Mouse (Mus musculus) forebrain, embryonic 15.5 days (tissue): ENCODE measurements around the gene Ccdc146. TPM values are rescaled to one million over a fixed set of nuclear protein-coding genes. Genes with fewer than 3 reads are reported as not detected.

Experiments
- ATAC-seq: fragments of 200-750 bp; cut with Nextera tagmentation; replicated peaks from 2 replicates; pipeline ENCODE4 v1.8.0; 2017; ENCODE audit warnings: mild to moderate bottlenecking, moderate TSS enrichment, moderate library complexity
- H3K27ac ChIP-seq: fragments of 300-500 bp; sonication (generic); replicated peaks from 2 replicates; pipeline ENCODE4 v1.5.1; 2015; ENCODE audit warnings: mild to moderate bottlenecking, inconsistent platforms
- H3K27me3 ChIP-seq: fragments of 300-500 bp; sonication (generic); 2 replicates; pipeline ENCODE4 v1.6.1; 2015; ENCODE audit warnings: inconsistent platforms
- H3K36me3 ChIP-seq: fragments of 300-500 bp; sonication (generic); 2 replicates; pipeline ENCODE4 v1.6.1; 2015; ENCODE audit warnings: mild to moderate bottlenecking, inconsistent platforms
- H3K4me1 ChIP-seq: fragments of 300-500 bp; sonication (generic); 2 replicates; pipeline ENCODE4 v1.6.1; 2015; ENCODE audit warnings: inconsistent platforms
- H3K4me2 ChIP-seq: fragments of 300-500 bp; sonication (generic); replicated peaks from 2 replicates; pipeline ENCODE4 v1.6.1; 2015; ENCODE audit warnings: mild to moderate bottlenecking, inconsistent platforms
- H3K4me3 ChIP-seq: fragments of 300-500 bp; sonication (generic); 2 replicates; pipeline ENCODE4 v1.5.1; 2015; ENCODE audit warnings: mild to moderate bottlenecking, inconsistent platforms
- H3K9ac ChIP-seq: fragments of 300-500 bp; sonication (generic); replicated peaks from 2 replicates; pipeline ENCODE4 v1.6.1; 2015; ENCODE audit warnings: mild to moderate bottlenecking, inconsistent platforms
- H3K9me3 ChIP-seq: fragments of 300-500 bp; sonication (generic); 2 replicates; pipeline ENCODE4 v1.6.1; 2016; ENCODE audit warnings: inconsistent platforms
- WGBS: fragments of 180-500 bp; shearing (Covaris S2); methylation state at CpG from one replicate; pipeline ENCODE4 v1.1.7; 2015; ENCODE audit warnings: mixed read lengths; 5-methylcytosine and 5-hydroxymethylcytosine counted together
- polyA plus RNA-seq: library from polyadenylated mRNA; unstranded; fragments of >200 nt; fragmentation: Nextera tagmentation; extraction: Ambion mirVana; gene quantifications from 2 replicates; pipeline ENCODE4 v1.2.1, GENCODE M21; 2015

Ccdc146 gene
- 0.33 and 1.4 TPM in 2 replicates for polyA plus RNA-seq

DNA sequence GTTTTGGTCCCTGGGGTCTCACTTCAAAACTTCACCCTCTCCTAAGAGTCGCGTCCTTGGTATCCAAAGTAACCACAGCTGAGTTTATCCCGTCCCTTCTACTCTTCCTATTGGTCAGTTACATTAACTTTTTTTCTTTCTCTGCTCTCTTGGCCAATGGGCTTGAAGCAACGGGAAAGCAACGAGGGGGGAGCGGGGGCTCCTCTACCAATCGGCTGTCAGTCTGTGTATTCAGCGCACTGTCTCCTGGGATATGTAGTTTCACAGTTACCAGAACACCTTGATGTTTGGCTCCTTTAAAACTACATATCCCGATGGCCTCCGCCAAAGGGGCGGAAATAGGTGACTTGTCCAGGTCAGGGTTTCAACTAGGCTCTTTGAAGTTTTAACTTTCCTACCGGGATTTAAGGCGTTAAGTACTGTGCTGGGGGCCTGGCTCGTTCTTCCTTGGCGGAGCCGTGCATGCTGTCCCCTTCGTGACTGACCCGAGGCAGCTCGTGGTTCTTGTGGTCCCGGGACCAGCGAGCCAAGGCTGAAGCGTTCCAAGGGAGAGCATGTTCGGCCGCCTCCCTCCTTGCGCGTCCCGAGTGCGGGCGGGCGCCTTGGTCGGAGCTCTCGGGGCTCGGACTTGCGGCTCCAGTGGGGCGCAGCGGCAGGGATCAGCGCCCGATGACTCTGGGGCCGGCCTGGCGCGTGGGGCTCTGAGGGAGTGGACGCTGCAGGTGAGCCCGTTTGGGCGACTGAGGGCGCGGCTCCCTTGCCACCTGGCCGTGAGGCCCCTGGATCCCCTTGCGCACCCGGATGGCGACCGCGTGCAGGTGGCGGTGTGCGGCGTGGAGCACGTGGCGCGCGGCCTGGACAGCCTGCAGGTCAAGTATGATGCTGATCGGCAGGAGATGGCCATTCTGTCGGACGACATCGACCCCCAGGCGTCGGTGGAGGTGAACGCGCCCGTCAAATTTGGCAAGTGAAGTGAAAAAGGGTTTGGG, at the start of gene Ccdc146, which contains the start of gene Fam185a:
Gene Ccdc146 (minus strand): TSS at position 64 of the 989 bp plus-strand sequence.
Gene Fam185a (plus strand): TSS at position 345 of the 989 bp plus-strand sequence.
- Histone ChIP-seq H3K4me1 (peaks cover 12% of the 10 kb centered on the region), H3K9ac (peak within 1 kb of the TSS; percentile 72), H3K9me3 (no peaks in the 10 kb centered on the region), H3K27me3 (no peaks in the 10 kb centered on the region), H3K36me3 (no peaks in the 10 kb centered on the region), H3K4me3 (peak within 1 kb of the TSS; percentile 78), H3K27ac (no peak within 1 kb of the TSS; the same call in 1 of the 2 replicates), H3K4me2 (peak within 1 kb of the TSS; percentile 97)
- ATAC-seq, result peak; percentile 100
- WGBS, result under 1% methylated on average over 68 of the region's 68 CpGs

DNA sequence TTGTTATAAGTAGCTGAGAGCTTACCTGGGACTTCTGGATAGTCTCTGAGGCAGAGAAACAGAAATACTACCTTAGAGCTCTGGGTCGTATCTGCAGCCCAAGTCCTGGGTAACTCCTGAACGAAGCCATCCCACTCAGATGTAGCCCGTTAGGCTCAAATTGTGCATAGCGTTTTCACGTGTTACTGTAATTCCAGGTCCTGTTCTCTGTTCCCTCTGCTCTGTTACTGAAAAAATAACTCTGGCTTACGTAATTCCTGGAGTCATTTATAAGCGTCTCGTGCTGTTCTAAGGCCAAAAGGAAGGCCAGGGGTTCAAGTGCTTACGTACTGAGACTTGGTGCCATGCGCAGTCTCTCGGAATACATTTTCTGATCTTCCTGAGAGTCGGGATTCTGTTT, 43.6 kb upstream of the Ccdc146 start:
- Histone ChIP-seq H3K9me3 (no peaks in the 10 kb centered on the region), H3K36me3 (no peaks in the 10 kb centered on the region), H3K27me3 (no peaks in the 10 kb centered on the region), H3K4me1 (no peaks in the 10 kb centered on the region), H3K4me2 (no peak overlapping the region), H3K4me3 (no peak overlapping the region), H3K9ac (no peak overlapping the region), H3K27ac (no peak overlapping the region)
- 93% methylated on average over 12 of the region's 12 CpGs for WGBS
- ATAC-seq, result no peak

DNA sequence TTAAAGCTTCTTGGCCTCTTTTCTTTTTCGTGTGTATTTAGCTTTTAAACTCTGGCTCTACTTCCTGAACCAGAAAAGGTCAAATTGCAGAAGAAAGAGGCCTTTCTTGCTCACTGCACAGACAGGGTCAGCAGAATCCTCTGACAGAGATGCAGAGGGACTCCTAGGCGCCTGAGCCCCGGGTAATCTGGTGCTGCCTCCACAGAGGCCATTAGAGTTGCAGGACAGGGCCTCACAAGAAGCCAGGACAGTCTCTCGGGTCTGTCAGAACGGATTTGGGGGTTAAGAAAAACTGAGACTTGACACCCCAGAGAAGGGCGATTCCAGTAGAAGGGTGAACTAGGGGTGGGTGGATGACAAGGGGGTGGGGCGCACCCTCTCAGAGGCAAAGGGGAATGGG, 42.9 kb upstream of the Ccdc146 start:
- Histone ChIP-seq H3K27ac (no peak overlapping the region), H3K4me3 (no peak overlapping the region), H3K4me1 (no peaks in the 10 kb centered on the region), H3K27me3 (no peaks in the 10 kb centered on the region), H3K9me3 (no peaks in the 10 kb centered on the region), H3K4me2 (no peak overlapping the region), H3K9ac (no peak overlapping the region), H3K36me3 (no peaks in the 10 kb centered on the region)
- ATAC-seq, result no peak
- WGBS, result 80% methylated on average over 7 of the region's 7 CpGs

DNA sequence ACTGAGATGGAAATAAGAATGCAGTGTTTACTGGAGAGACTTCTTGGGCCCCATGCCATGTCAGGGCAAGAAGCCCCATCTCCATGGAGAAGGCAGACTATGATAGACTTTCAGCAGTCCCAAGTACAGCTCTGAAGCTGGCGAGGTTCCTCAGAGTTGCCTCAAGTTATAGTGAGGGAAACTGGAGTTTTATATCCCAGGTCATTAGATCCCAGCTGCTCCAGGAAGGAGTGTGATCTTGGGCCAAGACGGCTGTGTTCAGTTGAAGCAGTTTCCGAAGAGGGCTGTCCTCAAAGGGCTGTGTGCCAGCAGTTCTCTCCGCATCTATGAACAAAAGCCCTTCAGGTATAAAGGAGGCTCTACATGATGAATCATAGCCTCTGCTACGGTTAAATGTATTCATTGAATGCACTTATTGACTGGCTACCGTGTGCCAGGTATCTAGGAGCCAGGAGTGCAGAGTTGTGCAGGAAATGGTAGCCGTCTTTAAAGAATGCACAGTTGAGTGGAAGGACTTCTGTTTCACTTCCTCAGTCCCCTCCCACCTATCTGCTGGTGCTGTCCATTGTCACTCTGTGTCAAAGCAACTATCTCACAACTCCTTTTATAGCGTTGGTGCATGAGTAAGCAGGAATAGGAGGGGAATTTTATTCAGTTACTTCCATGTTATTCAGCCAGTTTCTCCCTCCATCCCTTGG, 16.5 kb upstream of the Ccdc146 start:
- 0 out of 2 replicates have a peak, but pooled peaks have one; percentile 16 for ATAC-seq
- Histone ChIP-seq H3K27ac (no peak overlapping the region), H3K27me3 (no peaks in the 10 kb centered on the region), H3K9me3 (no peaks in the 10 kb centered on the region), H3K36me3 (no peaks in the 10 kb centered on the region), H3K4me1 (peaks cover 9% of the 10 kb centered on the region; the same call in 1 of the 2 replicates), H3K4me3 (no peak overlapping the region), H3K9ac (no peak overlapping the region), H3K4me2 (no peak overlapping the region)
- 45% methylated on average over 8 of the region's 8 CpGs for WGBS

DNA sequence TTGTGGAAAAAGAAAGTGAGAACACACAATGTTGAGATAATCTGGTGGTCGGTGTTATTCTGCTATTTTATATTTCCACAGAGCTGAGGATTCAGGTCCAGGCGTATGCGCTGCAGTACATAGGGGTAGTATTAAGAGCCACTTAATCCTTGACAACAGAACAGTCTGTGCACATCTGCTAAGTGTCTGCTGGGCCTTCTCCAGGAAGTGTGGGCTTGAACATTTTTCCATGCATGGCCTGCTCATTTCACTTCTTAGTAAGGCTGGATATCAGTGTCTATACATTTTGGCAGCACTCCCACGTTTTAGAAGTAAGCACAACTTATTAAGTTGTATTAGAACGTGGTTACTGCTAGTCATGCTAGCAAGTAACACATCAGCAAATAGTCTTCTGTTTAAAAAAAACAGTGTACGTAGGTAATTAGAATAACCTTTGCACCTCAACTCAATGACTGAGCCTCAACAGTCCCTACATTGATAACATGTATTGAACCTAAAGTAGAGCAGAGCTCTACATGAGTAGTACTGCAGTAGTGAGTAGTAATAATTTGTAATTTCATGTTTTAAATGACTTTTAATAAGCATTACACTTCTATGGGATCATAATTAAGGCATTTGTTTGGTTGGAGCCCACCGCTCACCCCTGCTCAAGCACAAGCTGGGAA, 15.1 kb upstream of the Ccdc146 start:
- peaks cover 11% of the 10 kb centered on the region for H3K4me1 ChIP-seq
- no peak for ATAC-seq
- H3K4me3 ChIP-seq, result no peak overlapping the region
- H3K27ac ChIP-seq, result no peak overlapping the region
- no peak overlapping the region for H3K4me2 ChIP-seq
- no peaks in the 10 kb centered on the region for H3K9me3 ChIP-seq
- 88% methylated on average over 7 of the region's 7 CpGs for WGBS
- no peak overlapping the region for H3K9ac ChIP-seq
- H3K27me3 ChIP-seq, result no peaks in the 10 kb centered on the region
- H3K36me3 ChIP-seq, result no peaks in the 10 kb centered on the region

DNA sequence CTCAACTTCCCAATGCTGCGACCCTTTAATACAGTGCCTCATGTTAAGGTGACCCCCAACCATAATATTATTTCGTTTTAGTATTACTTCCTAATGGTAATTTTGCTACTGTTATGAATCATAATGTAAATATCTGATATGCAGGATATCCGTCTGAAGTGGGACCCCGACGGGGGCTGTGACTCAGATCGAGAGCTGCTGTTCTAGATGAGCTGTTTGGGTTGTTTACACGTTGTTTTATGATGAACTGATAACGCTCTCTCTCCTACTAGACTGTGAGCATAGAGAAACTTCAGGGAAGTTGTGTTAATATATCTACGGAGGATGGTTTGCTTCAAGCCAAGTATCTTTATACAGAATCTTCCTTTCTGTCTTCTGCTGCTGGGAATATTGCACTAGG, 14.0 kb upstream of the Ccdc146 start:
- Histone ChIP-seq H3K4me1 (peaks cover 13% of the 10 kb centered on the region), H3K9me3 (no peaks in the 10 kb centered on the region), H3K27ac (no peak overlapping the region), H3K4me3 (no peak overlapping the region), H3K27me3 (no peaks in the 10 kb centered on the region), H3K36me3 (no peaks in the 10 kb centered on the region), H3K9ac (no peak overlapping the region), H3K4me2 (no peak overlapping the region)
- WGBS, result 93% methylated on average over 9 of the region's 9 CpGs
- ATAC-seq, result no peak

DNA sequence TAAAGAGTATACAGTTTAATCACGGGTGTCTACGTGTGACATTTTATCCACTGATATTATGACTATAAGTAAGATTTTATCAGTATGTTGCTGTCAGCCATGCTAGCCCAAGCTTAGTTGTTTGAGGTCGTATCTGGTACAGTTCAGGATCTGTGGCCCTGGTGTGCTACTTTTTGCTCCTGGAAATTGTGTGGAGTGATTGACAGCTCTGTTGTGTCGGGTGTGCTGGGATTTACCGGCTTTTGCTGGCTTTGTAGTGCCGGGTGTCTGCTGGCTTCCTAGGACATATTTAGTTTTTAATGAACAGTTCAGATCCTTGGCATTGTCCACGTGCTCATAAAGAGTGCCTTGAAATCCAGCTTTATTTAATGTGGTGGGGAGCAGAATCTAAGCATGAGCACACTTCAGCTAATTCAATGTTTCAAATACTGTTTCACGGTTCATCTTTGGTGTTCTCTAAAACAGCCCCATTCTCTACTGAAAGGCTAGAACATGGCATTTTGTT, 12.0 kb upstream of the Ccdc146 start:
- H3K36me3 ChIP-seq, result no peaks in the 10 kb centered on the region
- no peak overlapping the region for H3K27ac ChIP-seq
- no peak overlapping the region for H3K9ac ChIP-seq
- WGBS, result 25% methylated on average over 8 of the region's 8 CpGs
- peaks cover 13% of the 10 kb centered on the region for H3K4me1 ChIP-seq
- no peaks in the 10 kb centered on the region for H3K9me3 ChIP-seq
- H3K27me3 ChIP-seq, result no peaks in the 10 kb centered on the region
- ATAC-seq, result no peak
- H3K4me3 ChIP-seq, result no peak overlapping the region
- H3K4me2 ChIP-seq, result no peak overlapping the region

DNA sequence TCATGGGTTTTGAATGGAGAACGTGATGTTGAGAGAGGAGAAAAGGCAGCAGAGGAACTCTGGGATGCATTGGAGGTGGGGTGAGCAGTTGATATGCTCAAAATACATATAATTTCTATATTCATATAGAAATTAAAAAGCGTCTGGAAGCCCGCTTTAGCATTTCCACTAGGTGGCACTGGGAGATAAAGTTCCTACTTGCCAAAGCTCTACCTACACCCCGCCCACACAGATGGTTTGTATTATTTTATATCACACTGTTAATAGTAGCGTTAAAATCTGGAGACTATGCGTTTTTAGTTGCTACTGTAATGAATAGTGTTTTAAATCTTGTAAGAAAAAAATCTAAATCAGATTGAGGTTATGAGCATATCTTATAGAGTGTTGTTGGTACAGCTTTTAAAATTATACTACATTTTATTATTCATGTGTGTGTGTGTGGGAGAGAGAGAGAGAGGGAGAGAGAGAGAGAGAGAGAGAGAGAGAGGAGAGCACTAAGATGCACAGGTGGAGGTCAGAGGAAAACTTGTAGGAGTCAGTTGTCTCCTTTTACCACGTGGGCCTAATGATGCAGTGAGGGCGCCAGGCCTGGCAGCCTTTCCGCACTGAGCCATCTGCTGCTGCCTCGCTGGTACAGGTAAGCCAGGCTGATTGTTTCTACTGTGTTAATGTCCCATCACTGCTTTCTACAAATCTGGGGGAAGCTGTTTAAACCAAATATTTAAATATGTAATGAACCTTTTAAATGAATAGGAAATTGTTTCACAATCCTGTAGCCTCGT, 9.9 kb upstream of the Ccdc146 start:
- Histone ChIP-seq H3K36me3 (no peaks in the 10 kb centered on the region), H3K27me3 (no peaks in the 10 kb centered on the region), H3K4me2 (no peak overlapping the region), H3K9ac (no peak overlapping the region), H3K9me3 (no peaks in the 10 kb centered on the region), H3K4me3 (no peak overlapping the region), H3K4me1 (peaks cover 7% of the 10 kb centered on the region), H3K27ac (peak overlapping the region; percentile 56)
- WGBS, result 69% methylated on average over 11 of the region's 11 CpGs
- ATAC-seq, result peak; percentile 86

DNA sequence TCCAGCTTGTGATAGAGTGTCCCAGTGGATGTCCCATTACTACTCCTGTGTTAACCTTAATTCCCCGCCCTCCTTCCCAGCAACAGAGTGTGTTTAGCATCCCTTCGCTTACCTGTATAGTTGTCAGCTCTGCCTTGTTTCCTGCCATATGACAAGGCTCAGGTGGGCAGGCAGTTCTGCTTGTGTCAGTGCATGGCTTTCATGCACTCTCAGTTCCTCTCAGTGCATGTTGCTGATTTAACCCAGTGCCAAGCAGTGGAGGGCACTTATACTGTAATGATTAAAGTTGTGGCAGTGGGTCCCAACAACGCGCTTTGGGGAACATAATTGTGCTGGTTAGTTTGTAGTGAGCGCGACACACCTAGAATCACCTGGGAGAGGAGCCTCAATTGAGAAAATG, 2.2 kb upstream of the Ccdc146 start:
- Histone ChIP-seq H3K4me3 (no peak overlapping the region), H3K9me3 (no peaks in the 10 kb centered on the region), H3K4me1 (peaks cover 12% of the 10 kb centered on the region), H3K9ac (no peak overlapping the region), H3K27me3 (no peaks in the 10 kb centered on the region), H3K4me2 (no peak overlapping the region), H3K36me3 (no peaks in the 10 kb centered on the region), H3K27ac (no peak overlapping the region)
- ATAC-seq, result no peak
- WGBS, result 96% methylated on average over 6 of the region's 6 CpGs

DNA sequence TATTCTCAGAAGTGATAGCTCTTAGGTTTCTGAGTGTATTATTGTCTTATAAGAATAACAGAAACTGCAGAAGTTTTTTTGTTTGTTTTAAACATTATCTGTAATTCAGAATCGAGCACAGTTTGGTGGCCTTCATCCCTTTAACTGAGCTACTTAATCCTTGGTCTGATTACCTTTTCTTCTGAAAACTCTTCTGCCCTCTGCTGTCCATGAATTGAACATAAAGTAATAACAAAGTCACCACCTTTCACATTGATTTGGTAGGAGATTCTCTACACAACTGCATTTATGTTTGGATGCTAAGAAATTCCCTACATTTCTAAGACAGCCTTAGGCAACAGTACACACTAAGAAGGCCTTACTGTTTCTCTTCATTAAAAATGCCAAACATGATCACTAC, 3.9 kb downstream of the Ccdc146 start:
- H3K4me1 ChIP-seq, result peaks cover 1% of the 10 kb centered on the region
- WGBS, result 61% methylated on average over 1 of the region's 1 CpGs
- H3K27me3 ChIP-seq, result no peaks in the 10 kb centered on the region
- no peaks in the 10 kb centered on the region for H3K9me3 ChIP-seq
- no peaks in the 10 kb centered on the region for H3K36me3 ChIP-seq
- H3K4me3 ChIP-seq, result no peak overlapping the region
- no peak overlapping the region for H3K27ac ChIP-seq
- H3K9ac ChIP-seq, result no peak overlapping the region
- H3K4me2 ChIP-seq, result no peak overlapping the region
- ATAC-seq, result no peak

DNA sequence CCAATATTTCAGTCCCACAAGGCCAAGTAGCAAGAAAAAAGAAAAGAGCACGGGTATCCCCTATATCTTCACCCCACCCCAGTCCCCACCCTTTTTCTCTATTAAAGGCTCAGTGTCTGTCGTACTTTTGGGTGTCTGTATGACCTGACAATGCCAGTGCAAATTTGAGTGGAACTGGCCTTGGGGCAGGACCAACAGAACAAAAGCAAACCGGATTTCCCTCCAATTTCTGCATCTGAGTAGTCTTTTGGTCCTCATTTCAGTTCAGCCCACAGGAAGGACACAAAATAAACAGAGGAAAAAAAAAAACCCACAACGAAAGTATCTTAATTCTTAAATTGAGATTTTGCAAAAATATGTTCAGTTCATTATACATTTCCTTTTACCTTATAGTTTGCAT, 5.9 kb downstream of the Ccdc146 start:
- Histone ChIP-seq H3K4me2 (no peak overlapping the region), H3K36me3 (no peaks in the 10 kb centered on the region), H3K9me3 (no peaks in the 10 kb centered on the region), H3K4me1 (no peaks in the 10 kb centered on the region), H3K27me3 (no peaks in the 10 kb centered on the region), H3K27ac (no peak overlapping the region), H3K9ac (no peak overlapping the region), H3K4me3 (no peak overlapping the region)
- no peak for ATAC-seq
- 66% methylated on average over 4 of the region's 4 CpGs for WGBS
